Mouse (Mus musculus) small intestine, adult 2 months (tissue): ENCODE measurements around the gene Adipor1.

Source experiments
- CTCF ChIP-seq: fragments of 200-500 bp; IDR thresholded peaks from 2 replicates; pipeline ENCODE4 v1.5.1; 2012; ENCODE audit warnings: low read depth, mild to moderate bottlenecking, control low read depth, inconsistent platforms, low read length, moderate library complexity, mixed read lengths; ENCODE audit not compliant: insufficient replicate concordance, insufficient read length; ENCODE audit errors: extremely low read depth
- POLR2A ChIP-seq: fragments of 200-500 bp; IDR thresholded peaks from 2 replicates; pipeline ENCODE4 v1.6.1; 2012; ENCODE audit warnings: low read depth, mild to moderate bottlenecking, control low read depth, inconsistent platforms, low read length, moderate library complexity

GRCm38 (mm10) chr1:134408080-134408479 lies 7.1 kb upstream of the Adipor1 start:
- TF ChIP-seq CTCF (no peak), POLR2A (no peak)
